Mouse (Mus musculus) G1E (cell line): ENCODE measurements at regions not wholly inside any gene's neighbourhood (a gene's known extent, or its start where the extent isn't known, plus 50 kb on each side); places are given as distances from the start of the nearest gene placed in this dataset.

Experiments
- CTCF ChIP-seq: IDR thresholded peaks from 2 replicates; pipeline ENCODE4 v1.5.1; 2012; ENCODE audit warnings: low read depth, low read length, inconsistent platforms, mixed read lengths
- GATA2 ChIP-seq: IDR thresholded peaks from 2 replicates; pipeline ENCODE4 v1.6.1; 2012; ENCODE audit warnings: low read depth, low read length, inconsistent platforms, borderline replicate concordance
- TAL1 ChIP-seq: conservative IDR thresholded peaks from 2 replicates; pipeline ENCODE4 v1.6.1; 2012; ENCODE audit warnings: low read depth, low read length, inconsistent platforms, mixed read lengths

- TF ChIP-seq CTCF, result no peak
- no peak for TF ChIP-seq GATA2
- no peak for TF ChIP-seq TAL1
Observed at GRCm38 (mm10) chr12:106536289-106536636, 526.2 kb downstream of the Vrk1 start.
